Mouse (Mus musculus) limb, embryonic 15.5 days (tissue): Measurements from ENCODE around the gene Iscu. TPM values are rescaled to one million over a fixed set of nuclear protein-coding genes. Genes with fewer than 3 reads are reported as not detected.

Experiments
- ATAC-seq: fragments of 200-750 bp; cut with Nextera tagmentation; 2 replicates; pipeline ENCODE4 v1.8.0; 2017; ENCODE audit warnings: low read depth, moderate TSS enrichment; ENCODE audit not compliant: insufficient number of reproducible peaks, low FRiP score, low TSS enrichment
- H3K27ac ChIP-seq: fragments of 300-500 bp; sonication (generic); 2 replicates; pipeline ENCODE4 v1.5.1; 2015; ENCODE audit warnings: moderate library complexity, mild to moderate bottlenecking, inconsistent platforms
- H3K27me3 ChIP-seq: fragments of 300-500 bp; sonication (generic); 2 replicates; pipeline ENCODE4 v1.6.1; 2015; ENCODE audit warnings: inconsistent platforms
- H3K36me3 ChIP-seq: fragments of 300-500 bp; sonication (generic); 2 replicates; pipeline ENCODE4 v1.6.1; 2015; ENCODE audit warnings: inconsistent platforms
- H3K4me1 ChIP-seq: fragments of 300-500 bp; sonication (generic); 2 replicates; pipeline ENCODE4 v1.6.1; 2015; ENCODE audit warnings: inconsistent platforms
- H3K4me2 ChIP-seq: fragments of 300-500 bp; sonication (generic); 2 replicates; pipeline ENCODE4 v1.6.1; 2015; ENCODE audit warnings: mild to moderate bottlenecking, inconsistent platforms
- H3K4me3 ChIP-seq: fragments of 300-500 bp; sonication (generic); 2 replicates; pipeline ENCODE4 v1.5.1; 2015; ENCODE audit warnings: mild to moderate bottlenecking, inconsistent platforms
- H3K9ac ChIP-seq: fragments of 300-500 bp; sonication (generic); 2 replicates; pipeline ENCODE4 v1.6.1; 2015; ENCODE audit warnings: inconsistent platforms
- H3K9me3 ChIP-seq: fragments of 300-500 bp; sonication (generic); 2 replicates; pipeline ENCODE4 v1.6.1; 2016; ENCODE audit warnings: inconsistent platforms
- WGBS: fragments of 180-500 bp; shearing (Covaris S2); methylation state at CpG from one replicate; pipeline ENCODE4 v1.1.7; 2015; 5-methylcytosine and 5-hydroxymethylcytosine counted together
- polyA plus RNA-seq: library from polyadenylated mRNA; unstranded; fragments of >200 nt; fragmentation: Nextera tagmentation; extraction: Ambion mirVana; gene quantifications from 2 replicates; pipeline ENCODE4 v1.2.1, GENCODE M21; 2015

The Iscu gene
- polyA plus RNA-seq, 1 experiment from 2014 or later: 91.0 TPM

GRCm38 (mm10) chr5:113735023-113735344 is 37.6 kb upstream of the Iscu start:
- Histone ChIP-seq H3K9ac (peak overlapping the region; percentile 65; the same call in 1 of the 2 replicates), H3K27me3 (no peaks in the 10 kb centered on the region), H3K27ac (peak overlapping the region; percentile 95), H3K4me3 (peak overlapping the region; percentile 76), H3K4me2 (peak overlapping the region; percentile 87), H3K36me3 (peaks cover 30% of the 10 kb centered on the region), H3K4me1 (peaks cover 15% of the 10 kb centered on the region), H3K9me3 (no peaks in the 10 kb centered on the region)
- 34% methylated on average over 7 of the region's 7 CpGs for WGBS
- ATAC-seq: no peak

- peaks cover 15% of the 10 kb centered on the region for H3K4me1 ChIP-seq
- peaks cover 31% of the 10 kb centered on the region for H3K36me3 ChIP-seq
- peak within 1 kb of the TSS; percentile 65 for H3K9ac ChIP-seq
- no peaks in the 10 kb centered on the region for H3K9me3 ChIP-seq
- WGBS: 1% methylated on average over 64 of the region's 71 CpGs
- peak within 1 kb of the TSS; percentile 95 for H3K27ac ChIP-seq
- H3K4me3 ChIP-seq: peak within 1 kb of the TSS; percentile 76
- H3K27me3 ChIP-seq: no peaks in the 10 kb centered on the region
- peak within 1 kb of the TSS; percentile 87 for H3K4me2 ChIP-seq
- ATAC-seq: peak; percentile 91
Measured at GRCm38 (mm10) chr5:113735345-113736112, 37.0 kb upstream of the Iscu start, which contains the start of gene Ficd. Gene Ficd, plus strand, starts transcription at chr5:113735803.

- Histone ChIP-seq H3K4me2 (peak overlapping the region; percentile 87), H3K27ac (peak overlapping the region; percentile 95), H3K36me3 (peaks cover 37% of the 10 kb centered on the region), H3K27me3 (no peaks in the 10 kb centered on the region), H3K9me3 (no peaks in the 10 kb centered on the region), H3K4me1 (peaks cover 18% of the 10 kb centered on the region), H3K4me3 (peak overlapping the region; percentile 76), H3K9ac (peak overlapping the region; percentile 65)
- WGBS: 4% methylated on average over 10 of the region's 10 CpGs
- no peak for ATAC-seq
Measured at GRCm38 (mm10) chr5:113736113-113736502, 36.4 kb upstream of the Iscu start.

- H3K27me3 ChIP-seq: no peaks in the 10 kb centered on the region
- 40% methylated on average over 15 of the region's 15 CpGs for WGBS
- no peaks in the 10 kb centered on the region for H3K9me3 ChIP-seq
- peak overlapping the region; percentile 76 for H3K4me3 ChIP-seq
- peak overlapping the region; percentile 65 for H3K9ac ChIP-seq
- H3K4me2 ChIP-seq: peak overlapping the region; percentile 87
- H3K4me1 ChIP-seq: peaks cover 18% of the 10 kb centered on the region
- no peak for ATAC-seq
- peak overlapping the region; percentile 95 for H3K27ac ChIP-seq
- H3K36me3 ChIP-seq: peaks cover 43% of the 10 kb centered on the region
Measured at GRCm38 (mm10) chr5:113736522-113737164, 35.9 kb upstream of the Iscu start.

- H3K4me3 ChIP-seq: no peak overlapping the region
- H3K27ac ChIP-seq: no peak overlapping the region
- H3K36me3 ChIP-seq: peaks cover 53% of the 10 kb centered on the region
- H3K9ac ChIP-seq: no peak overlapping the region
- H3K4me2 ChIP-seq: no peak overlapping the region
- ATAC-seq: no peak
- H3K4me1 ChIP-seq: peaks cover 18% of the 10 kb centered on the region
- H3K27me3 ChIP-seq: no peaks in the 10 kb centered on the region
- no peaks in the 10 kb centered on the region for H3K9me3 ChIP-seq
- WGBS: 92% methylated on average over 11 of the region's 11 CpGs
Measured at GRCm38 (mm10) chr5:113737607-113738237, 34.8 kb upstream of the Iscu start.

GRCm38 (mm10) chr5:113747629-113748028 is 24.9 kb upstream of the Iscu start:
- H3K4me1 ChIP-seq: no peaks in the 10 kb centered on the region
- H3K4me3 ChIP-seq: no peak overlapping the region
- ATAC-seq: no peak
- H3K27ac ChIP-seq: no peak overlapping the region
- H3K27me3 ChIP-seq: no peaks in the 10 kb centered on the region
- WGBS: 89% methylated on average over 5 of the region's 5 CpGs
- H3K9me3 ChIP-seq: no peaks in the 10 kb centered on the region
- peaks cover 98% of the 10 kb centered on the region for H3K36me3 ChIP-seq
- no peak overlapping the region for H3K4me2 ChIP-seq
- no peak overlapping the region for H3K9ac ChIP-seq

- WGBS: 93% methylated on average over 13 of the region's 13 CpGs
Measured at GRCm38 (mm10) chr5:113748556-113749331, 23.8 kb upstream of the Iscu start.

GRCm38 (mm10) chr5:113751521-113752157 is 20.9 kb upstream of the Iscu start:
- ATAC-seq: no peak
- Histone ChIP-seq H3K27me3 (no peaks in the 10 kb centered on the region), H3K9ac (no peak overlapping the region), H3K27ac (no peak overlapping the region), H3K9me3 (no peaks in the 10 kb centered on the region), H3K4me2 (no peak overlapping the region), H3K4me1 (no peaks in the 10 kb centered on the region), H3K4me3 (no peak overlapping the region), H3K36me3 (peaks cover 98% of the 10 kb centered on the region)
- WGBS: 87% methylated on average over 9 of the region's 9 CpGs

More at GRCm38 (mm10) chr5:113748556-113749331, 23.8 kb upstream of the Iscu start:
- no peaks in the 10 kb centered on the region for H3K4me1 ChIP-seq
- no peak overlapping the region for H3K4me3 ChIP-seq
- ATAC-seq: no peak
- no peaks in the 10 kb centered on the region for H3K27me3 ChIP-seq
- H3K36me3 ChIP-seq: peaks cover 98% of the 10 kb centered on the region
- no peak overlapping the region for H3K9ac ChIP-seq
- H3K4me2 ChIP-seq: no peak overlapping the region
- H3K9me3 ChIP-seq: no peaks in the 10 kb centered on the region
- no peak overlapping the region for H3K27ac ChIP-seq

GRCm38 (mm10) chr5:113755347-113756030 is 17.1 kb upstream of the Iscu start:
- Histone ChIP-seq H3K27ac (no peak overlapping the region), H3K4me1 (no peaks in the 10 kb centered on the region), H3K9ac (no peak overlapping the region), H3K9me3 (no peaks in the 10 kb centered on the region), H3K4me2 (no peak overlapping the region), H3K27me3 (no peaks in the 10 kb centered on the region), H3K4me3 (no peak overlapping the region), H3K36me3 (peaks cover 99% of the 10 kb centered on the region)
- no peak for ATAC-seq
- WGBS: 82% methylated on average over 15 of the region's 15 CpGs

- Histone ChIP-seq H3K36me3 (peaks cover 85% of the 10 kb centered on the region), H3K9me3 (no peaks in the 10 kb centered on the region), H3K9ac (no peak overlapping the region), H3K27ac (no peak overlapping the region), H3K4me1 (no peaks in the 10 kb centered on the region), H3K27me3 (no peaks in the 10 kb centered on the region), H3K4me2 (no peak overlapping the region), H3K4me3 (no peak overlapping the region)
- no peak for ATAC-seq
- WGBS: 91% methylated on average over 2 of the region's 2 CpGs
Measured at GRCm38 (mm10) chr5:113761585-113761984, 11.0 kb upstream of the Iscu start.

GRCm38 (mm10) chr5:113764426-113764825 is 8.1 kb upstream of the Iscu start:
- no peak overlapping the region for H3K9ac ChIP-seq
- ATAC-seq: no peak
- H3K27ac ChIP-seq: no peak overlapping the region
- H3K27me3 ChIP-seq: no peaks in the 10 kb centered on the region
- H3K4me3 ChIP-seq: no peak overlapping the region
- H3K36me3 ChIP-seq: peaks cover 70% of the 10 kb centered on the region
- peaks cover 8% of the 10 kb centered on the region for H3K4me1 ChIP-seq
- H3K4me2 ChIP-seq: no peak overlapping the region
- 80% methylated on average over 7 of the region's 7 CpGs for WGBS
- H3K9me3 ChIP-seq: no peaks in the 10 kb centered on the region
